Mouse (Mus musculus) lung, postnatal 0 days (tissue): ENCODE measurements around the gene Crybg3.

Experiments
- CTCF ChIP-seq: IDR thresholded peaks from 2 replicates; pipeline ENCODE4 v1.5.1; 2016; ENCODE audit warnings: antibody characterized with exemption, mild to moderate bottlenecking
- EP300 ChIP-seq: IDR thresholded peaks from 2 replicates; pipeline ENCODE4 v1.6.1; 2016; ENCODE audit warnings: antibody characterized with exemption, mild to moderate bottlenecking, control low read depth

- TF ChIP-seq CTCF = no peak
- no peak for TF ChIP-seq EP300
Observed at GRCm38 (mm10) chr16:59515169-59515568, 85.6 kb downstream of the Crybg3 start.
